Mouse (Mus musculus): ENCODE measurements around the gene Pdpk1.

DNA sequence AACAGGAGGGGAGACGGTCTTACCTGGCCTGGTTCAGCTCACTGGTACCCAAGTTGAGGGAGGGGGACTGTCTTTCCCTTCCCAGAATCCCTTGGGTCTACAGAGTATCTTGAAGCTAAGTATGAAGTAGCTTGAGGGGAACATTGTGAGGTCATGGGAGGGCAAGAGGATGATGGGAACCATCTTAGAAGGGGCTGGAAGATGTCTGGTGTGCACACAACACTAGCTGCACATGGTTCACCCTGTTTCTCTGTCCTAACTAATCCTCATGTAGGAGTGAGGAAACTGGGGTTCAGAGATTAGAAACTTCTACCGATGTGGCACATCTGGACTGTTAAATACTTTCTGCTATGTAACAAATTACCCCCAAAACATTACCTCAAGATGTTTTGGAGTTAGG, at the start of gene Pdpk1:
- TF ChIP-seq CTCF (IDR thresholded peaks at IDR 0.05; ENCODE audit: insufficient read depth, low read depth, low read length) (no peak), POLR2A (IDR thresholded peaks at IDR 0.05; ENCODE audit: insufficient read depth, low read depth, low read length) (no peak)
